Mouse (Mus musculus) activated CD4-positive, CD25-positive, alpha-beta regulatory T cell, adult 9 weeks (primary cell): ENCODE measurements around the gene Optc. TPM values are rescaled to one million over a fixed set of nuclear protein-coding genes. Genes with fewer than 3 reads are reported as not detected.

Experiments
- polyA plus RNA-seq: library from polyadenylated mRNA; unstranded; fragments of 100-300 nt; shearing (Covaris generic); gene quantifications from one replicate; pipeline ENCODE4 v1.2.1, GENCODE M21; 2017

The Optc gene
- polyA plus RNA-seq: not detected

DNA sequence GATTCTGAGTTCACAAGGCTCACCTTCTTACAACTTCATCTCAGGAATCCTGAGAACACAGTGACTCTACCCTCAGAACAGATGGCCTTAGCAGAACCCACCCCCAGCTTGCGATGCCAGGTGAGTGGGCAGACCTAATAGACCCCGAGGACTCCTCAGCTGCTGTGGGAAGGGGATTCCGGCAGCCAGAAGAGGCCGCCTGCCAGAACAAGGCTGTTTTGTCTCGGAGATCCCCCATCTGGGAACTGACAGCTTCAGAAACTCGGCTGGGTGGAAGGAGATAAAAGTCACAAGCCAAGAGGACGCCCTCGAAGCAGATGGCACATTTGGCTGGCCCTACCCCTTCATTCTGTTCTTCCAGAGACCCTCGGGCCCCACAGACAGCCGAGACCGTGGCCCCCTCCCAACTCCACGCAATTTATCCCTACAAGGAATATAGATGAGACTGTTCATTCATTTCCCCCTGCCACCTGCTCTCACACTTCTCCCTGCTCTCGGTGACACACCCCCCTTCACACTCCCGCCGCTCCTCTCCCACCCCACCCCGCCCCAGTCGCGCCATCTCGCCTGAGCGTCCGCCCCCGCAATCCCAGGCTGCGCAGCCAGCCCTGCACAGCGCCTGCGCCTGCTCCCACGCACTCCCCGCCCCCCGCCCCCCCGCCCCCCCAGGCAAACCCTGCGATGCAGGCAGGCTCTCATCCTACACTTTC, at the start of gene Optc:
Gene Optc, minus strand, starts transcription at position 51 of the 710 bp plus-strand sequence.

DNA sequence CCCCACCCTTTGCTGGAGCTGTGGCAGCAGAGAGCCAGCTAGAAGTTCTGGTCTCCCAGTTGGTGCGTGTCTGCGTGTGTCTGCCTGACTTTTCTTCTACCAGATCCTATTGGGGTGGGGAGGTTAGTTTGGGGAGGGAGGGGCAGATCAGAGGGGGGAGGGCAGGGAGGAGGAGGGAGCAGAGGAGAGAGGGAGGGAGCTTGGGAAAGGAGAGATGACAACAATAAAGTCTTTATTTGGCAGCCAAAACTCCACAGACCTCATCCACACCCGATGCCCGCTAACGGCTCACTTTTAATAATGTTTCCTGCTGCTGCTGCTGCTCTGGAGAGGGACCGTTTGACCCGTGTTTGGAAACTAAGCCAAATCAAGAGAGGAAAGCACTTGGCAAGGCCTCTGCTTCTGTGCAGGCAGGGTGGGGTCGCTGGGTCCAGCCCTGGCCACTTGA, 13.5 kb upstream of the Optc start, which contains the start of gene Prelp:
Gene Prelp, minus strand, starts transcription at position 111 of the 448 bp plus-strand sequence.

Other genes starting within 250 kb of the Optc start
- not detected for gene Zbed6, start 247.1 kb downstream of the Optc start, polyA plus RNA-seq
- gene Gm38394, start 246.7 kb downstream of the Optc start, polyA plus RNA-seq: 2.8 TPM
- 145 TPM for gene Lax1, start 217.9 kb downstream of the Optc start, polyA plus RNA-seq
- 8.6 TPM for gene Atp2b4, start 107.0 kb downstream of the Optc start, polyA plus RNA-seq
- gene Prelp, start 13.4 kb upstream of the Optc start, polyA plus RNA-seq: not detected
- gene Fmod, start 129.3 kb upstream of the Optc start, polyA plus RNA-seq: not detected
- 229 TPM for gene Btg2, start 171.1 kb upstream of the Optc start, polyA plus RNA-seq
- gene Chit1, start 203.2 kb upstream of the Optc start, polyA plus RNA-seq: not detected